Comparison of ENCODE assay signal across 14 mouse cellular contexts in genomic region chr11:75865859-75866258, GRCm38 (mm10).
A peak's percentile ranks its signal among the peaks of the same experiment; 100 is the strongest.
DNase-seq lines count a peak whose midpoint lies in the region; ATAC-seq and TF ChIP-seq lines count a peak whose summit lies in the region.
"Had no signal": no experiment of that assay in that cellular context is flagged by ENCODE, and none has a peak within 500 bp of the region (broad histone marks: within the 10 kb centered on the region; RNA-seq: fewer than 3 reads in every experiment).

No protein-coding gene starts in this region.

- WGBS in forebrain, embryonic 11.5 days: 43% methylated on average over 9 of the region's 9 CpGs
- WGBS in forebrain, embryonic 10.5 days: 47% methylated on average over 9 of the region's 9 CpGs
- WGBS in kidney, postnatal 0 days: 23% methylated on average over 9 of the region's 9 CpGs
- WGBS in embryonic facial prominence, embryonic 12.5 days: 22% methylated on average over 9 of the region's 9 CpGs
- WGBS in intestine, embryonic 16.5 days: 39% methylated on average over 9 of the region's 9 CpGs

- no peak overlapping the region for H3K4me2 ChIP-seq in forebrain, embryonic 11.5 days (ENCODE audit: low read depth, low read length, severe bottlenecking)
- H3K4me2 ChIP-seq in kidney, postnatal 0 days (ENCODE audit: low read length): no peak overlapping the region
- H3K4me2 ChIP-seq in embryonic facial prominence, embryonic 12.5 days (replicated peaks): 0 out of 2 replicates have a peak overlapping the region, but pooled peaks have one; percentile 2
- H3K4me2 ChIP-seq in intestine, embryonic 16.5 days (ENCODE audit: low read depth, low read length): no peak overlapping the region
- H3K4me2 ChIP-seq: liver, embryonic 13.5 days had no signal

- DNase-seq in forebrain, embryonic 11.5 days (ENCODE audit: low spot score): no peak
- DNase-seq in forebrain, embryonic 10.5 days (ENCODE audit: extremely low spot score, low spot score): no peak
- DNase-seq in kidney, postnatal 0 days (ENCODE audit: low spot score): peak; percentile 19
- no peak for DNase-seq in kidney, adult 8-10 months
- DNase-seq: cerebellum, adult 11-12 months; heart, adult 18-20 months; liver, embryonic 13.5 days; lung, postnatal 14 days; thymus, postnatal 4 days had no signal

- H3K36me3 ChIP-seq in forebrain, embryonic 11.5 days (ENCODE audit: control insufficient read depth, insufficient read depth, low read length): no peaks in the 10 kb centered on the region
- H3K36me3 ChIP-seq in forebrain, embryonic 10.5 days (replicated peaks): no peaks in the 10 kb centered on the region
- H3K36me3 ChIP-seq in kidney, postnatal 0 days (ENCODE audit: insufficient read depth, low read length): no peaks in the 10 kb centered on the region
- no peaks in the 10 kb centered on the region for H3K36me3 ChIP-seq in embryonic facial prominence, embryonic 12.5 days
- no peaks in the 10 kb centered on the region for H3K36me3 ChIP-seq in intestine, embryonic 16.5 days (ENCODE audit: control insufficient read depth, insufficient read depth, low read length)
- H3K36me3 ChIP-seq: liver, embryonic 13.5 days had no signal

- H3K9me3 ChIP-seq in forebrain, embryonic 11.5 days (ENCODE audit: control insufficient read depth, low read length): no peaks in the 10 kb centered on the region
- no peaks in the 10 kb centered on the region for H3K9me3 ChIP-seq in forebrain, embryonic 10.5 days
- no peaks in the 10 kb centered on the region for H3K9me3 ChIP-seq in kidney, postnatal 0 days (replicated peaks; ENCODE audit: low read length)
- no peaks in the 10 kb centered on the region for H3K9me3 ChIP-seq in embryonic facial prominence, embryonic 12.5 days
- no peaks in the 10 kb centered on the region for H3K9me3 ChIP-seq in intestine, embryonic 16.5 days (ENCODE audit: control insufficient read depth, low read length)
- H3K9me3 ChIP-seq: liver, embryonic 13.5 days had no signal

- ATAC-seq in forebrain, embryonic 11.5 days (replicated peaks; ENCODE audit: low FRiP score): no peak
- ATAC-seq in kidney, postnatal 0 days (replicated peaks; ENCODE audit: low FRiP score, low read depth): no peak
- ATAC-seq in embryonic facial prominence, embryonic 12.5 days (ENCODE audit: insufficient number of reproducible peaks, insufficient read depth, low FRiP score, low TSS enrichment): no peak
- ATAC-seq in intestine, embryonic 16.5 days: no peak
- no peak for ATAC-seq in inflammation-experienced regulatory T-cells, adult 6 months
- ATAC-seq in granulocyte monocyte progenitor cell, adult 5-6 weeks (replicated peaks; ENCODE audit: poor library complexity, severe bottlenecking): no peak

- H3K4me1 ChIP-seq in forebrain, embryonic 11.5 days (replicated peaks; ENCODE audit: control insufficient read depth, insufficient read depth, low read length): peaks cover 7% of the 10 kb centered on the region
- H3K4me1 ChIP-seq in forebrain, embryonic 10.5 days: peaks cover 42% of the 10 kb centered on the region
- no peaks in the 10 kb centered on the region; the same call in 1 of the 2 replicates for H3K4me1 ChIP-seq in kidney, postnatal 0 days (replicated peaks; ENCODE audit: insufficient read depth, low read length)
- peaks cover 41% of the 10 kb centered on the region for H3K4me1 ChIP-seq in embryonic facial prominence, embryonic 12.5 days
- H3K4me1 ChIP-seq in intestine, embryonic 16.5 days (ENCODE audit: control insufficient read depth, insufficient read depth, low read length): peaks cover 14% of the 10 kb centered on the region
- H3K4me1 ChIP-seq: liver, embryonic 13.5 days had no signal

- H3K27me3 ChIP-seq in forebrain, embryonic 11.5 days (ENCODE audit: control insufficient read depth, insufficient read depth, low read length): no peaks in the 10 kb centered on the region
- no peaks in the 10 kb centered on the region; the same call in none of the 2 replicates for H3K27me3 ChIP-seq in forebrain, embryonic 10.5 days (ENCODE audit: poor library complexity, severe bottlenecking)
- no peaks in the 10 kb centered on the region for H3K27me3 ChIP-seq in kidney, postnatal 0 days (ENCODE audit: insufficient read depth, low read length)
- H3K27me3 ChIP-seq in embryonic facial prominence, embryonic 12.5 days: no peaks in the 10 kb centered on the region
- no peaks in the 10 kb centered on the region for H3K27me3 ChIP-seq in intestine, embryonic 16.5 days (replicated peaks; ENCODE audit: control insufficient read depth, insufficient read depth, low read length)
- H3K27me3 ChIP-seq: liver, embryonic 13.5 days had no signal

- H3K4me3 ChIP-seq in forebrain, embryonic 11.5 days (ENCODE audit: low read depth, low read length): no peak overlapping the region
- H3K4me3 ChIP-seq in forebrain, embryonic 10.5 days: no peak overlapping the region
- H3K4me3 ChIP-seq in kidney, postnatal 0 days (replicated peaks; ENCODE audit: low read depth, low read length): no peak overlapping the region
- no peak overlapping the region for H3K4me3 ChIP-seq in embryonic facial prominence, embryonic 12.5 days
- no peak overlapping the region for H3K4me3 ChIP-seq in intestine, embryonic 16.5 days (ENCODE audit: low read length)
- H3K4me3 ChIP-seq: liver, embryonic 13.5 days had no signal

- no peak for TF ChIP-seq CTCF in kidney, postnatal 0 days (IDR thresholded peaks at IDR 0.05; ENCODE audit: low read depth)

- H3K9ac ChIP-seq in forebrain, embryonic 11.5 days (ENCODE audit: low read length): 0 out of 2 replicates have a peak overlapping the region, but pooled peaks have one; percentile 2
- H3K9ac ChIP-seq in kidney, postnatal 0 days (ENCODE audit: low read depth, low read length): no peak overlapping the region
- H3K9ac ChIP-seq in embryonic facial prominence, embryonic 12.5 days: no peak overlapping the region
- H3K9ac ChIP-seq in intestine, embryonic 16.5 days (ENCODE audit: low read depth, low read length): peak overlapping the region; percentile 29; the same call in 1 of the 2 replicates
- H3K9ac ChIP-seq: liver, embryonic 13.5 days had no signal

- no peak overlapping the region for H3K27ac ChIP-seq in forebrain, embryonic 11.5 days (ENCODE audit: low read depth, low read length)
- no peak overlapping the region; the same call in 1 of the 2 replicates for H3K27ac ChIP-seq in forebrain, embryonic 10.5 days
- no peak overlapping the region for H3K27ac ChIP-seq in kidney, postnatal 0 days
- 0 out of 2 replicates have a peak overlapping the region, but pooled peaks have one; percentile 12 for H3K27ac ChIP-seq in embryonic facial prominence, embryonic 12.5 days
- 0 out of 2 replicates have a peak overlapping the region, but pooled peaks have one; percentile 41 for H3K27ac ChIP-seq in intestine, embryonic 16.5 days (ENCODE audit: low read length)
- H3K27ac ChIP-seq: liver, embryonic 13.5 days; stomach, postnatal 0 days had no signal

Comparison
In these comparisons a context has a peak if more than half of its experiments do, and no peak if none do; other contexts are left out.
1. H3K27ac ChIP-seq: peak in embryonic facial prominence, embryonic 12.5 days (single experiment) and intestine, embryonic 16.5 days (single experiment); none in forebrain, embryonic 11.5 days (single experiment), forebrain, embryonic 10.5 days (single experiment) and kidney, postnatal 0 days (single experiment).
2. H3K9ac ChIP-seq: peak in forebrain, embryonic 11.5 days (single experiment) and intestine, embryonic 16.5 days (single experiment); none in kidney, postnatal 0 days (single experiment) and embryonic facial prominence, embryonic 12.5 days (single experiment).